Mouse (Mus musculus) right cerebral cortex, adult 2 months (tissue): Measurements from ENCODE around the gene Slc25a40.
A peak's percentile ranks its signal among the peaks of the same experiment; 100 is the strongest.

ENCODE experiments used
- DNase-seq, 2 experiments: peaks; one replicate each; pipeline ENCODE4 v3.0.0; 2021 to 2022; ENCODE audit warnings: low spot score in 2 of 2

The Slc25a40 gene

DNA sequence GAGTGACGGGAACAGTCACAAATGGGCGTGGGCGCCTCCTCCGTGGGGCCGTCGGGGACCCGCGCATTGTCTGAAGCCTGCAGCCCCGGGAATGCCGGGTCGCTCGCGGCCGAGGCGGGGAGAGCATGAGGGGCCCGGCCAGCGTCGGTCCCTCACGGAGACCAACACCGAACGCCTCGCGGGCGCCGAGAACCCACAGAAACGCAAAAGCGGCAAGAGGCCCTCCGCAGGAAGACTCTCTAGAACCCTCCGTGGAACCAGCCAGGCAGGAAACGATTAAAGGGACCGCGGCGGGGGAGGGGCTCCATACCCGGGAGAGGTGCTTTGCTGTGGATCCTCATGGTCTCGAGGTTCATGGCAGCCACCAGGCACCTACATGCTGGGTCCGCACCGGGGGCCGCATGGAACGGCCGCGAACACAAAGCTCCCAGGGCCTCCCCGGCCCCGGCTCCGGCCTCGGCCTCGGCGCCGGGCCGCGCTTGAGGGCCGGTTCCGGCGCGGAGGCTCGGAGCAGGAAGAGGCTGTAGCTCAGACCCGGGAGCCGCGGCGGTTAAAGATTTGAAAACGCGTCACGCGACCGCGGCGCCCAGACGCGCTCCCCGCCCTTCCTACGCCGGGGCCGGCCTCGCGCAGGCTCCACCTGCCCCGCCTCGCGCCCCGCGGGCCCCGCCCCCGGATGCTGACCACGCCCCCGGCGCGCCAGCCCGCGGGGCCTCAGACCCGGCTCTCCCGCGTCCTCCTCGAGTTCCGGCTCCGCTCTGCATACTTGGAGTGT, at the start of gene Slc25a40, which contains the start of gene Dbf4:
Gene Slc25a40 (plus strand): TSS at position 694 of the 775 bp plus-strand sequence.
Gene Dbf4 (minus strand): TSS at position 560 of the 775 bp plus-strand sequence.
- peak; percentile 83 to 86 for DNase-seq

GRCm38 (mm10) chr5:8373415-8373814, 49.2 kb upstream of the Slc25a40 start:
- DNase-seq = no peak

DNA sequence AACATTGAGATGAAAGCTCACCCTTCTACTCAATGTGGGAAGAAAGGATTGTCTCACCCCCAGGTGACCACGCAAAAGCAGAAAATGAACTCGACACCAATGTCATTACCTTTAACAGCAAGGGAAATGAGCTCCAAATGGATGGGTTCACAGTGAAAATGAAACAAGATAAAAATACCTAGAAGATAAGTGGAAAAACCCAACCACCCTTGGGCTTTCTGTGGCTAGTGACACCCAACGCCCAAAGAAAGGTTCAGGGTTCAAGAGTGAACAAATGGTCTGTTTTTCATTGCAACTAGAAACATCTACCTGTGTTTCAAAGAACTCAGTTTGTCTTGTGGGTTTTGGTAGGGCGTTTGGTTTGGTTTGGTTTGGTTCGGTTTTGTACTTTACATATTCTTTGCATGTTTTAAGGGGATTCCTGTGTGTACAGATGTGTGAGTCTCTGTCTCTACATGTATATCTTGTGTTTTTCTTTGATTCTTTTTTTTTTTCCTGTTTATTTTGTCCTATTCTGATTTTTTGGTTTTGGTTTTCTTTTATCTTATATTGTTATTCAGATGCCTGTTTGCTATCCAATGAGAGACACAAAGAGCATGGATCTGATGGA, 48.2 kb upstream of the Slc25a40 start:
- no peak for DNase-seq

- no peak for DNase-seq
Observed at GRCm38 (mm10) chr5:8393891-8394583, 28.6 kb upstream of the Slc25a40 start.

GRCm38 (mm10) chr5:8397587-8398249, 24.9 kb upstream of the Slc25a40 start:
- DNase-seq = peak in 1 of 2 experiments; percentile 12

GRCm38 (mm10) chr5:8408746-8409145, 13.9 kb upstream of the Slc25a40 start:
- DNase-seq = no peak

GRCm38 (mm10) chr5:8416683-8417413, 5.8 kb upstream of the Slc25a40 start:
- DNase-seq = no peak

GRCm38 (mm10) chr5:8417443-8417842, 5.2 kb upstream of the Slc25a40 start:
- DNase-seq = no peak

DNA sequence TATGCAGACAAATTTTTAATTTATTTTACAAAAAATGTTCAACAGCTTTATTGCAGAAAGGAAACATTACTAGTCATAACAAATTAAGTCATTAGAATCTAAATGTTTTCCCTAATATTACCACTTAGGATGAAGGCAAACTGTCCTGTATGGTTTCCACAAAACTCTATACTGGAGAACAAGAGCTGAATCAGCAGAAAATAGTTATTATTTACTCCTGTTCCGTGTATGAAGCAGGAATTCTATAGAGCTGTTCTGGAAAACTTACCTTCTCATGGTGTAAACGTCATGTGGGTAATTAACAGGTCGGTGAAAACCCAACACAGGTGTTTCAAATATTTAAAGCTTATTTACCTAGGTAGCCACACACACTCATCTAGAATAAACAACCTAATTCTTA, 1.2 kb upstream of the Slc25a40 start:
- no peak for DNase-seq

DNA sequence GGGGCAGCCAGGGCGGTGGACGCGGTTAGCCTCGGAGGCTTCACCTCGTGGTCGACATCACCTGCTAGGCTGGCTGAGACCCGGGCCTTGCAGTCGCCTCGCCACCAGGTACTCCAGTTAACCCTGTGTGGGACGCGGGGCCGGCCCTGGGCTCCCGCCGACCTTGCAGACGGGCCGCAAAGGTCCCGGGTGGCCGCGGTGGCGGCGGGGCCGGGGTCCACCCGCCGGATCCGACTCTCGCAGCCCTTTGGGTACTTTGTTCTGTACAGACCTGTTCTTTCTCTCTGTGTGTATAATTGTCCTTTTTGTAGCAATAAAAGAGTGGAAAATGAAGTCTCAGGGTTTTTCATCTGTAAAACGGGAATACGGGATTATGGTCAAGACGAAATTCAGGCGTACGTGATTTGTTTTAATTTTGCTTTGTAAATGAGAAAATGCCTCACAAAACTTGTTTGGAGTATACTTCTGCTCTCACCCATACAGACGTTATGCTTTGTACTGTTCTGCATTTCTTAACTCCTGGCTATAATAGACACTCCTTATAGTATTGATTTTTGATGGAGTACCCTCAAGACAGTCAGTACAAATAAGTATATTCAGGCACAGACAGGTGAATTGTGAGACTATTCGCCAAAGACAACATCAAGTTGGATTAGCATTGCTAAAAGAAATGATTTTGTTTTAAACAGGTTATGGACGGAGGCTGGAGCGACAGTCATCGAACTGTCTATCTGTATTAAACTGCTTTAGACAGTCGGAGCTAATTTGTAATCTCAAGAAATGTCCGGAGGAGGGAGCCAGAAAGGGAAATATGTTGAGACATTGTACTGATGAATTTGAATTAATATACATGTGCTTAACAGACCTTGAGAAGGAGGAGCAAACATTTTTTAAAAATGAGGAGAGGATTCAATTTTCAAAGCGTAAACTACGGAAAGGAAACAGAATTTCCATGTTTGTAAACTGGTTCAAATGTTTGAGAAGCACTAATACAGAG, 580 bp downstream of the Slc25a40 start:
- DNase-seq = no peak

- no peak for DNase-seq
Observed at GRCm38 (mm10) chr5:8424116-8424515, 1.5 kb downstream of the Slc25a40 start.

- no peak for DNase-seq
Observed at GRCm38 (mm10) chr5:8425899-8426298, 3.2 kb downstream of the Slc25a40 start.

- DNase-seq = no peak
Observed at GRCm38 (mm10) chr5:8437481-8438156, 15.0 kb downstream of the Slc25a40 start.

DNA sequence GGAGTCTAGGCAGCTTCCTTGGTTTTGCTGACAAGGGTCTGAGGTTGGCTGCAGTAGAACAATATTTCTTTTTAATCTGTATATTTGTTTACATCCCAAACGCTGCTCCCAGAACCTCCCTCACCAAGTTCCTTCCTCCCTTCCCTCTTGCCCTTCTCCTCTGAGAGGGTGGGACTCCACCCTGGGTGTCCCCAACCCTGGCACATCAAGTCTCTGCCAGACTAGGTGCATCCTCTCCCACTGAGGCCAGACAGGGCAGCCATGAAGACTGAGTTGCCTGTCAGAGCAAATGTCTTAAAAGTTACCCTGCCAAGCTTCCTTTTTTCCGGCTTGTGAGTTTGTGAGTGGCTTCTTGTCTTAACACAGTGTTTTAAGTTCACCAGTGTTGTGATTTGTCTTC, 16.4 kb downstream of the Slc25a40 start:
- no peak for DNase-seq

DNA sequence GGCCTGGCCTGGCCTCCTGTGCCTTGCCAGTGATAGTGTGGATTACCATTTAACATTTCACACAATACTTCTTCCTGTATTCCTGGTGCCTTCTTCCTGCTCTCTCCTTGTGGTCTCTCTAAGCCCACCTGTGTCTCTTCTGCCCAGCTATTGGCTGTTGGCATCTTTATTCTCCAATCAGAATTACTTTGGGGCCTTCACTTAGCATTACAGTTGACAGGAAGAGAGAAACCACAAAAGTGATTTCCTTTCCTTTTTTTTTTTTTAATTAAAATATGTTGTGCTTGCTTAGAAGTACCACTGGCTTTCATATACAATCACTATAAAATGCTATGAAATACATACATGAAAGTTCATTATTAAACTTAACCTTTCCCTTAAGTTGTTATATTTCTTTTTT, 32.9 kb downstream of the Slc25a40 start:
- DNase-seq = no peak

DNA sequence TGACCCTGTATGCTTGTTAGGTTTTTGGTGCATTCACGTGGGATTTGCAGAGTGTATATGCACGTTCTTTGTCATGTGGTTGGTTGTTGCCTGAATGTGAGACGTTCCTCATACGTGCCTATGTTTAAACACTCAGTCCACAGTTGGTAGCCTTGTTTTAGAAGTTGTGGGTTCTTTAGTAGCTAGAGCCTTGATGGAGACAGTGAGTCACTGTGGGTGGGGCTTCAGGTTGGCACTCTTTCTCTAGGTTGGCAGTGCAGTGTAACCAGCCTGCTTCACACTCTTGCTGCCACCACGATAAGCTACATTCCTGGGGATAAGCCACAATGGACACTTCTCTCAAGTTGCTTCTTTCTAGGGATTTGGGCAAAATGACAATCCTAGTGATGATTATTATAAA, 33.9 kb downstream of the Slc25a40 start:
- DNase-seq = no peak

DNA sequence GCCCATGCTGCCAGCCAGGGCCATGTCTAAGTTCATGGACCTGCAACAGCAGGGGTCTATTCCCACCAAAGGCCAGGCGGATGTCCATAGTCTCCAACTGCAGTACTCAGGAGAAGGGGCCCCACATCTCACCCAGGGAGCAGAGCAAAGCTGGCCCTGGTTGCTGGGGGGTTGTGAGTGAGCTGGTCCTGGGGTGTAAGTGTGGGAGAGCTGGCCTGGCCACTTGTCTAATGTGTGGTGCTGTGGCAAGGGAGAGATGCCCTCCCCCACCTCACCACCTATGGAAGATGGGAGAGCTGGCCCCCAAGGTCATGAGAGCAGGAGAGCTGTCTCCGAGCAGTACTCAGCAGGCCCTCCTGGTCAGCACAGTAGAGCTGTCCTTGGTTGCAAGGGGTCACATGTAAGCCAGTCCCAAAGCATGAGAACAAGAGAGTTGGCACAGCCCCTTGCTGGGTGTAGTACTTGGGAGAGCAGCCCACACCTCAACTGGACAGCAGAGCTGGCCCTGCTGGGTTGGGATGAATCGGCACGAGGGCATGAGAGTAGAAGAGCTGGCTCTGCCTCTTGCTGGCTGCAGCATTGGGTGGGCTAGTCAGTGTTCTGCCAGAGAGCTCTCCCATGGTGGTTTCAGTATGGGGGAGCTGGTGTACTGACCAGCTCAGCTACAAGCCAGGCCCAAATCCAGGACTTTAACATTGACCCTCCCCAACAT, 65.5 kb downstream of the Slc25a40 start:
- DNase-seq = no peak

GRCm38 (mm10) chr5:8488701-8489297, 66.1 kb downstream of the Slc25a40 start:
- DNase-seq = no peak
